ENCODE assay signal across 19 mouse cellular contexts in genomic region chr6:24298562-24299212, GRCm38 (mm10).
"Had no signal": no experiment of that assay in that cellular context is flagged by ENCODE, and none has a peak within 500 bp of the region (broad histone marks: within the 10 kb centered on the region; RNA-seq: fewer than 3 reads in every experiment).

No protein-coding gene starts in this region.

- H3K9ac ChIP-seq: liver, embryonic 15.5 days; liver, postnatal 0 days; lung, embryonic 15.5 days; midbrain, embryonic 12.5 days; neural tube, embryonic 13.5 days; neural tube, embryonic 15.5 days; stomach, embryonic 15.5 days had no signal

- H3K36me3 ChIP-seq: liver, embryonic 15.5 days; lung, embryonic 15.5 days; midbrain, embryonic 10.5 days; midbrain, embryonic 12.5 days; neural tube, embryonic 13.5 days; neural tube, embryonic 15.5 days; stomach, embryonic 15.5 days had no signal

- H3K27ac ChIP-seq: liver, embryonic 15.5 days; lung, embryonic 15.5 days; macrophage; midbrain, embryonic 10.5 days; midbrain, embryonic 12.5 days; neural tube, embryonic 13.5 days; neural tube, embryonic 15.5 days; stomach, embryonic 15.5 days had no signal

- H3K4me3 ChIP-seq: liver, embryonic 15.5 days; lung, embryonic 15.5 days; midbrain, embryonic 10.5 days; midbrain, embryonic 12.5 days; myocyte; neural tube, embryonic 13.5 days; neural tube, embryonic 15.5 days; stomach, embryonic 15.5 days had no signal

- DNase-seq: liver, postnatal 0 days; lung, adult 2 months; lung, postnatal 14 days; lung, postnatal 36 days; midbrain, embryonic 14.5 days; right cerebral cortex, postnatal 14 days; thymus, adult 2 months; thymus, postnatal 36 days had no signal

- H3K27me3 ChIP-seq: liver, embryonic 15.5 days; lung, embryonic 15.5 days; midbrain, embryonic 12.5 days; neural tube, embryonic 13.5 days; neural tube, embryonic 15.5 days; stomach, embryonic 15.5 days had no signal

- ATAC-seq: liver, postnatal 0 days; lung, postnatal 0 days; midbrain, embryonic 16.5 days had no signal

- H3K9me3 ChIP-seq: liver, embryonic 15.5 days; lung, embryonic 15.5 days; midbrain, embryonic 10.5 days; midbrain, embryonic 12.5 days; neural tube, embryonic 13.5 days; neural tube, embryonic 15.5 days; stomach, embryonic 15.5 days had no signal

- H3K4me2 ChIP-seq: liver, embryonic 15.5 days; lung, embryonic 15.5 days; midbrain, embryonic 12.5 days; neural tube, embryonic 13.5 days; neural tube, embryonic 15.5 days; stomach, embryonic 15.5 days had no signal

- H3K4me1 ChIP-seq: liver, embryonic 15.5 days; lung, embryonic 15.5 days; midbrain, embryonic 10.5 days; midbrain, embryonic 12.5 days; neural tube, embryonic 13.5 days; neural tube, embryonic 15.5 days; stomach, embryonic 15.5 days had no signal
